Mouse (Mus musculus) ES-E14 (cell line): ENCODE results near the gene Mcidas. TPM values are rescaled to one million over a fixed set of nuclear protein-coding genes. Genes with fewer than 3 reads are reported as not detected.

Source experiments
- DNase-seq: peaks from one replicate; pipeline ENCODE4 v3.0.0-alpha.2; 2013; ENCODE audit warnings: low read depth, low spot score
- H3K27ac ChIP-seq: 2 replicates; pipeline ENCODE4 v1.5.1; 2012; ENCODE audit warnings: low read depth, mild to moderate bottlenecking, low read length, moderate library complexity, mixed read lengths; ENCODE audit not compliant: poor library complexity, insufficient read depth, severe bottlenecking
- H3K36me3 ChIP-seq: 2 replicates; pipeline ENCODE4 v1.6.1; 2012; ENCODE audit warnings: mild to moderate bottlenecking, low read length, moderate library complexity, mixed read lengths; ENCODE audit not compliant: control insufficient read depth, poor library complexity, insufficient read depth, severe bottlenecking
- H3K4me1 ChIP-seq, 2 experiments: fragments of 150-350 bp in 1 of 2; sonication (generic) in 1 of 2; 2 replicates each; pipeline ENCODE4 v1.6.1; 2012; ENCODE audit warnings: low read length in 2 of 2, mild to moderate bottlenecking in 1 of 2, mixed read lengths in 1 of 2; ENCODE audit not compliant: control insufficient read depth in 2 of 2, insufficient read depth in 2 of 2, poor library complexity in 1 of 2
- H3K4me3 ChIP-seq, 2 experiments: fragments of 150-350 bp in 1 of 2; sonication (generic) in 1 of 2; 2 replicates each; pipeline ENCODE4 v1.5.1; 2012; ENCODE audit warnings: low read length in 2 of 2, low read depth in 1 of 2, mild to moderate bottlenecking in 1 of 2, mixed read lengths in 1 of 2; ENCODE audit not compliant: insufficient read depth in 1 of 2, poor library complexity in 1 of 2, severe bottlenecking in 1 of 2
- H3K9ac ChIP-seq: 2 replicates; pipeline ENCODE4 v1.6.1; 2012; ENCODE audit warnings: low read depth, mild to moderate bottlenecking, low read length, mixed read lengths; ENCODE audit not compliant: poor library complexity, insufficient read depth, severe bottlenecking
- H3K9me3 ChIP-seq: fragments of 150-350 bp; sonication (generic); 2 replicates; pipeline ENCODE4 v1.6.1; 2012; ENCODE audit warnings: low read depth, mild to moderate bottlenecking, low read length; ENCODE audit not compliant: control insufficient read depth, insufficient read depth
- CHD2 ChIP-seq: IDR thresholded peaks from 2 replicates; pipeline ENCODE4 v1.6.1; 2014; ENCODE audit warnings: mild to moderate bottlenecking, low read depth, low read length, inconsistent platforms
- HCFC1 ChIP-seq: IDR thresholded peaks from 2 replicates; pipeline ENCODE4 v1.6.1; 2012; ENCODE audit warnings: low read length, inconsistent platforms, borderline replicate concordance; ENCODE audit not compliant: insufficient read depth
- MAFK ChIP-seq: IDR thresholded peaks from 2 replicates; pipeline ENCODE4 v1.6.1; 2014; ENCODE audit warnings: mild to moderate bottlenecking, low read depth, low read length, inconsistent platforms; ENCODE audit not compliant: insufficient read depth
- ZC3H11A ChIP-seq: IDR thresholded peaks from 2 replicates; pipeline ENCODE4 v1.6.1; 2012; ENCODE audit warnings: low read depth, mild to moderate bottlenecking, inconsistent platforms, low read length, borderline replicate concordance
- ZNF384 ChIP-seq: IDR thresholded peaks from 2 replicates; pipeline ENCODE4 v1.6.1; 2012; ENCODE audit warnings: low read depth, low read length, inconsistent platforms
- in situ Hi-C, 2 experiments: fragments of 600-800 bp; cut with MboI; formaldehyde crosslinking; loops; one replicate each; pipeline ENCODE4 v1.15.1; 2025; ENCODE audit warnings: low sequenced_read_pairs in 2 of 2, inconsistent platforms in 1 of 2; ENCODE audit not compliant: unreplicated experiment in 2 of 2
- total RNA-seq: library from RNA; depleted of rRNA; stranded (reverse); fragments of 300-350 nt; gene quantifications from 2 replicates; pipeline ENCODE4 v1.2.3, GENCODE M21; 2012

Gene Mcidas
- total RNA-seq, 1 experiment = not detected

DNA sequence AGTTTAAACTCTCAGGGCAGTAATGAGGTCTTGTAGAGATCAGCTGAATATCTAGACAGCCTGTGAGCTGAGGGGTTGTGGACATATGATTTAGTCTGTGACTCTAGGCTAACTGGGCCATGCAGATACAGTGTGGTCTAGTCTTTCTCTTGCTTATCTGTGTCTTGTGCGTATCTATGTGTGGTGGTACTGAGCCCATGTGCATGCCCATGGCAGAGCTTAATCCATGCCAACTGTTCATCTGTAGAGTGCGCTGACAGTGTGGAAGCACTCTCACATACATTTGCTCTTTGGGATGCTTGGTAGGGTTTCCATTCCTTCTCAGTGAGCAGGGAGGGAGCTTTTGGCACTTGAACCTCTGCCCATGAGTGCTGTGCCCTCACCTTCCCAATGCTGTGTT is 27.9 kb downstream of the Mcidas start:
- Histone ChIP-seq H3K9me3 (no peaks in the 10 kb centered on the region), H3K27ac (no peak overlapping the region), H3K4me1 (no peaks in the 10 kb centered on the region), H3K4me3 (no peak overlapping the region), H3K9ac (no peak overlapping the region), H3K36me3 (no peaks in the 10 kb centered on the region)
- TF ChIP-seq HCFC1 = no peak
- TF ChIP-seq CHD2 = no peak
- TF ChIP-seq ZC3H11A = no peak
- TF ChIP-seq MAFK = no peak
- in situ Hi-C loops = no loop called here
- DNase-seq = no peak

DNA sequence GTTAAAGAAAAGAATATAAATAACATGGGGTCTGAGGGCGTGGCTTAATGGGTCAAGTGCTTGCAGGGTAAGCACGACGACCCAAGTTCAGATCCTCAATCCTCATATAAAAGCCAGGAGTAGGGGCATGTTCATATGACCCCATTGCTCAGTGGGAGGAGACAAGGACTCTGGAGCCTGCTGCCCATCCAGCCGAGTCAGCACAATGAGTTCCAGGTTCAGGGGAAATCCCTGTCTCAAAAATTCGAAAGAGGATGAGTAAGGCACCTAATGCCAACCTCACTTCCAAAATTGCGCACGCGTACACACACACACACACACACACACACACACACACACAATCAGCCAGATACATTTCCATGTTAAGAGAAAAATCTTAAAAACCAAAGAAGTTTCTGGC is 28.8 kb downstream of the Mcidas start:
- Histone ChIP-seq H3K9ac (no peak overlapping the region), H3K27ac (no peak overlapping the region), H3K36me3 (no peaks in the 10 kb centered on the region), H3K4me3 (no peak overlapping the region), H3K9me3 (no peaks in the 10 kb centered on the region), H3K4me1 (no peaks in the 10 kb centered on the region)
- TF ChIP-seq ZC3H11A = no peak
- TF ChIP-seq MAFK = no peak
- no peak for TF ChIP-seq ZNF384
- TF ChIP-seq CHD2 = no peak
- TF ChIP-seq HCFC1 = no peak
- in situ Hi-C loops = no loop called here
- DNase-seq = no peak

DNA sequence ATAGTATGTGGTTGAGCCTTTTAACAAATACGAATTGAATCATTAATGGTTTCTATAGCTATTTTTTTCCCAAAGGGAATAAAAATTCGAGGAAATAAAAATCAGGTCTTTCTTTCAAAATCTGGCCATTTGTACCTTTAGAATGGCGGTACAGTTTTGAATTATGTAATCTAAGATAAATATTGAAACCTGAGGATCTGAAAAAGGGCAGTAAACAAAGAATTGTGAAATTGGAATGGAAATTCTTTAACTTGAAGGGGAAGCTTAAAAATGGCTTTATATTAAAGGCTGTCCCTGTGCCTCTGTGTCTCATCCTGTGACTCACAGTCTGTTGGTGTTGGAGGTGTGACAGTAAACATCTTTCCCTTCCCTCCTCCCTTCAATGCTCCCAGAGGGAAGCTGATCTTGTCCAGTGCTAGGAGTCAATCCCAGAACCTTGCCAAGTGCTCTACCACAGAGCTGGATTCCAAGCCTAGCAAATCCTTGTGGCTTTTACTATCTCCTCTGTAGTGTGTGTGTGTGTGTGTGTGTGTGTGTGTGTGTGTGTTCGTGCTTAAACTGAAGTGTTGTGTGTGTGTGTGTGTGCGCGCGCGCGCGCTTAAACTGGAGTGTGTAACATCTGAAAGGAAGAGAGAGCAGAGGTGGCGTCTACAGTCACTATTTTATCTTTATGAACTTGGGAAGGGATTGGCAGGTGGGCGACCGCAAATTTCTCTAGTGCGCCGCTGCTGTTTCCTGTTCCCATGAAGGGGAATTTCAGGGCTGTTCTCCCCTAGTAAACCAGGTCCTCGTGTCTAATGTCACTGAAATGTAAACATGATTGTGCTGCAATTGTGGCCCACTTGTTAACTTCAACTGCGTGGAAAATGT is 29.9 kb downstream of the Mcidas start:
- Histone ChIP-seq H3K4me3 (no peak overlapping the region), H3K36me3 (no peaks in the 10 kb centered on the region), H3K27ac (no peak overlapping the region), H3K4me1 (no peaks in the 10 kb centered on the region), H3K9ac (no peak overlapping the region), H3K9me3 (no peaks in the 10 kb centered on the region)
- in situ Hi-C loops = no loop called here
- no peak for TF ChIP-seq HCFC1
- TF ChIP-seq MAFK = no peak
- no peak for TF ChIP-seq ZNF384
- TF ChIP-seq CHD2 = no peak
- TF ChIP-seq ZC3H11A = no peak
- no peak for DNase-seq

DNA sequence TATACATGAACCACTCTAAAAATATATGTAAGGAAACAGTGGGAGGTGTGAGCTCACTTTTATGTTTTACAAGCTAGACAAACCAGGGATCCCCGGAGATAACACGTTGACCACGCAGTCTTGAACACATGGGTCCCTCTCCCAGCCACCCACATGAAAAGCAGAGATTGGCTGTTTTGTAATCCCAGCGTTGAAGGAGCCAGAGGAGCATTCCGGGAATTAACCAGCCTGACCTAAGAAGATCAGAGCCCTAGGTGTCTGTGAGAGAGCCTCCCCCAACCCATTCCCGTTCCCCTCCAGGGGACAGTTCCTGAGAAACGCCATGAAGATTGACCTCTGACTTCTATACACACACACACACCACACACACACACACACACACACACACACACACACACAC is 37.7 kb downstream of the Mcidas start:
- peaks cover 0 to 8% of the 10 kb centered on the region in 2 experiments; a peak in 2 of 4 replicates for H3K4me1 ChIP-seq
- no peak overlapping the region for H3K27ac ChIP-seq
- in situ Hi-C loops = no loop called here
- no peak overlapping the region for H3K9ac ChIP-seq
- no peak for DNase-seq
- TF ChIP-seq HCFC1 (no peak), MAFK (no peak), ZC3H11A (no peak), ZNF384 (no peak), CHD2 (no peak)
- no peaks in the 10 kb centered on the region for H3K36me3 ChIP-seq
- no peaks in the 10 kb centered on the region for H3K9me3 ChIP-seq
- H3K4me3 ChIP-seq = peak overlapping the region in 1 of 2 experiments; percentile 65; a peak in 2 of 4 replicates
